Mouse (Mus musculus) neural tube, embryonic 15.5 days (tissue): ENCODE measurements around the gene Cd44. TPM values are rescaled to one million over a fixed set of nuclear protein-coding genes. Genes with fewer than 3 reads are reported as not detected.

ENCODE experiments used
- ATAC-seq: fragments of 200-750 bp; cut with Nextera tagmentation; 2 replicates; pipeline ENCODE4 v1.8.0; 2017; ENCODE audit warnings: mild to moderate bottlenecking, moderate TSS enrichment, moderate library complexity; ENCODE audit not compliant: low FRiP score
- H3K27ac ChIP-seq: fragments of 300-500 bp; sonication (generic); replicated peaks from 2 replicates; pipeline ENCODE4 v1.5.1; 2015; ENCODE audit warnings: mild to moderate bottlenecking, inconsistent platforms
- H3K27me3 ChIP-seq: fragments of 300-500 bp; sonication (generic); replicated peaks from 2 replicates; pipeline ENCODE4 v1.6.1; 2015; ENCODE audit warnings: inconsistent platforms
- H3K36me3 ChIP-seq: fragments of 300-500 bp; sonication (generic); 2 replicates; pipeline ENCODE4 v1.6.1; 2015; ENCODE audit warnings: inconsistent platforms
- H3K4me1 ChIP-seq: fragments of 300-500 bp; sonication (generic); 2 replicates; pipeline ENCODE4 v1.6.1; 2015; ENCODE audit warnings: inconsistent platforms
- H3K4me2 ChIP-seq: fragments of 300-500 bp; sonication (generic); 2 replicates; pipeline ENCODE4 v1.6.1; 2015; ENCODE audit warnings: inconsistent platforms, mild to moderate bottlenecking, moderate library complexity
- H3K4me3 ChIP-seq: fragments of 300-500 bp; sonication (generic); replicated peaks from 2 replicates; pipeline ENCODE4 v1.5.1; 2015; ENCODE audit warnings: mild to moderate bottlenecking, inconsistent platforms
- H3K9ac ChIP-seq: fragments of 300-500 bp; sonication (generic); replicated peaks from 2 replicates; pipeline ENCODE4 v1.6.1; 2015; ENCODE audit warnings: mild to moderate bottlenecking, inconsistent platforms
- H3K9me3 ChIP-seq: fragments of 300-500 bp; sonication (generic); replicated peaks from 2 replicates; pipeline ENCODE4 v1.6.1; 2016; ENCODE audit warnings: inconsistent platforms
- WGBS: fragments of 180-500 bp; shearing (Covaris S2); methylation state at CpG from one replicate; pipeline ENCODE4 v1.1.7; 2015; ENCODE audit warnings: mixed read lengths; 5-methylcytosine and 5-hydroxymethylcytosine counted together
- polyA plus RNA-seq: library from polyadenylated mRNA; unstranded; fragments of >200 nt; fragmentation: Nextera tagmentation; extraction: Ambion mirVana; gene quantifications from 2 replicates; pipeline ENCODE4 v1.2.1, GENCODE M21; 2015

Cd44 gene
- polyA plus RNA-seq, 1 experiment from 2014 or later = 6.9 TPM

DNA sequence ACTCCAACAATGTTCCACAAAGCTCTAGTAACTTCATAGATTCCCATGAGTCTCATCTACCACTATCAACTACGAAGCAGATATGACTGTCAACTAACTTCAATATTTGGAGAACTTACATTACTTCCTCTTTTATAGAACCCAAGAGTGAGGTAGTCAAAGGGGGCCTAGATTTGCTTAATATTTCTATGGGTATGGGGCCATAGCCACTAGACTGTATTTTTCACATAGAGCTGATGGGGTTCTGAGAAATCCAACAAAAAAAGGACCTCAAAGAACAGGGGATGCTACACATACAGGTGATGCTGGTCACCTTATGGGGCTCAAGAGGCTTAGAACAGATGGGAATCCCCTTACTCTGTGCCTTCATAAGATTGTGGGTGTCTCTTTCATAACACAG is 14.3 kb downstream of the Cd44 start:
- 95% methylated on average over 1 of the region's 1 CpGs for WGBS

DNA sequence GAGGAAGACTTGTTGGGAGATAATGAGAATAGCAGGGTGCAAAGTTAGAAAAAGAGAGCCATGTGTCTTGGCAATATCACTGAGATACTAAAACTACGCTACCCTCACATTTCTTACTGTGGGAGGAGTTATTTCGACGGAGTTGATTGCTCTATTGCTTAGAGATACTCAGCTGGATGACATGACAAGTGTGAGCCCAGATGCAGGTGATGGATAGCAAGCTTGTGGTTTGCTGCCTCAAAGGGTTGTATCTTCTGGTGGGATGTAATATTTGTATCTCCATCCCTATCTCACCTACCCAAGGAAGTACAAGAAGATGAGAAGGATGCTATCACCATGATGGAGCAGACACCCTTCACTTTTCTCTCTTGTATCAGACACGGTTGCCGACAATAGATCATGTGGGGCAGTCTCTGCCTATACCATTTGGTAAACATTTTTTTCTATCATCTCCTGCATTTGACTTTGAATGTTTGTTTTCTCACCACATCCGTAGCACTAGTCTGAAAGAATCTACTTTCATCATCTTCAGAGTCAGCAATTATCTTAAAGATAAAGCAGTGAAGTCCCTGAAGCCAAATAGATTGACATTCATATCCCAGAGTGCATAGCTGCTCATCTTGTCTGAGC is 15.0 kb downstream of the Cd44 start:
- H3K27me3 ChIP-seq = no peaks in the 10 kb centered on the region
- WGBS = 92% methylated on average over 6 of the region's 6 CpGs
- no peak for ATAC-seq

More for the DNA sequence above, 14.3 kb downstream of the Cd44 start:
- ATAC-seq = no peak
- Histone ChIP-seq H3K27me3 (no peaks in the 10 kb centered on the region), H3K27ac (no peak overlapping the region), H3K4me2 (no peak overlapping the region), H3K4me3 (no peak overlapping the region), H3K36me3 (no peaks in the 10 kb centered on the region), H3K4me1 (peaks cover 5% of the 10 kb centered on the region; the same call in 1 of the 2 replicates), H3K9me3 (no peaks in the 10 kb centered on the region), H3K9ac (no peak overlapping the region)

DNA sequence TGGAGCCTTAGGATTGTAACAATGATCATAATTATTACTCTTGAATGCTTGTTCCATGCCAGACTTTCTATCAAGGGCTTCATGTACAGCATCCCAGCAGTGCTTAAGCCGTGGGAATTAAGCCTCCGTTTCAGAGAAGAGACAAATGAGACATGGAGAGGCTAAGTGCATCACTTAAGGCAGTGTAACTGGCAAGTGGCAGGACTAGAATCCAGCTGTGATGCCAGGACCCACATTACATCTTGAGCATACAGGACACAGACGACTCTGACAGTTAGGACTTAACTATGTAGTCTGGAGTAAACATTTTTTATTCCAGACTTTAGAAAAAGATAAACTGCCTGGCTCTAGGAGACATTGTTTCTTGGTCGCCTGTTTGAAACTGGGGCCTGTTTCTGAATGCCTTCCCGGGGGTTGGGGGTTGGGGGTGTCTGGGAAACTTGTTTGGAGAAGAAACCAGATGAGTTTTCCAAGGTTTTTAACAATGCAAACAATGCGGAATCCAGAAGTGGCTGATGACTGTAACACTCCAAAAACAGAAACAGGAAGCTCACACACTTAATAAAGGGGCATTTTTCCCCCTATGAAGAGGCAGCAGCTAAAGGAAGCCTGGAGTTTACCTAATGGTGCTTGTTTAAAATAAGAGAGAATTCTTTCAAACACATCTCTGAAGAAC is 18.7 kb downstream of the Cd44 start:
- Histone ChIP-seq H3K4me2 (no peak overlapping the region), H3K27ac (no peak overlapping the region), H3K27me3 (no peaks in the 10 kb centered on the region), H3K9ac (no peak overlapping the region), H3K36me3 (no peaks in the 10 kb centered on the region), H3K4me1 (peaks cover 10% of the 10 kb centered on the region; the same call in 1 of the 2 replicates), H3K9me3 (no peaks in the 10 kb centered on the region), H3K4me3 (no peak overlapping the region)
- ATAC-seq = no peak
- 52% methylated on average over 6 of the region's 6 CpGs for WGBS

More for the DNA sequence above, 15.0 kb downstream of the Cd44 start:
- H3K4me3 ChIP-seq = no peak overlapping the region
- H3K27ac ChIP-seq = no peak overlapping the region
- H3K4me1 ChIP-seq = peaks cover 7% of the 10 kb centered on the region; the same call in 1 of the 2 replicates
- no peaks in the 10 kb centered on the region for H3K9me3 ChIP-seq
- H3K4me2 ChIP-seq = no peak overlapping the region
- H3K9ac ChIP-seq = no peak overlapping the region
- H3K36me3 ChIP-seq = no peaks in the 10 kb centered on the region

DNA sequence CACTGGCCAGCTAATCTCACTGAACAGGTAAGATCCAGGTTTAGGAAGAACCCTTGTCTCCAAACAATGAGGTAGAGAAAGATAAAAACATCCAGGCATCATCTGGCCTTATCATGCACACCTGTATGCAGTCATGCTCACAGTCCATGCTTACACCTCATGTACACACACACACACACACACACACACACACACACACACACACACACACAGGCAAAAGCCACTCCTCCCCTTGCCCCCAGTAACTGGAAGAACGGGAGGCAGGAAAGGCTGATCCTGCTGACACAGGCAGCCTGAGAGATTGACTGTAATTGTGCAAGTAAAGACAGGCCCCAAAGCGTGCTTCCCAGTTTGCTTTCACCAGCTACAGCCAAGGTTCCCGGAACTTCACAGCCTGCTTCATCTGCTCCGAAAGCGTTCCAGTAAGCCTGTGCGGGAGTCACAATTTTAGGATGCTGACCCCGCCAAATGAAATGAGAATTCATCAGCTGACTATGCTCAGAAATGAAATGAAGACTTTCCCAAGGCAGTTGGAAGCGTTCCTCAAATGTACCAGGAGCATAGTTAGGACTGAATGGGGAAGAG is 19.4 kb downstream of the Cd44 start:
- H3K27ac ChIP-seq = no peak overlapping the region
- H3K27me3 ChIP-seq = no peaks in the 10 kb centered on the region
- H3K9me3 ChIP-seq = no peaks in the 10 kb centered on the region
- no peak overlapping the region for H3K4me2 ChIP-seq
- no peaks in the 10 kb centered on the region for H3K36me3 ChIP-seq
- no peak for ATAC-seq
- peaks cover 10% of the 10 kb centered on the region; the same call in 1 of the 2 replicates for H3K4me1 ChIP-seq
- no peak overlapping the region for H3K9ac ChIP-seq
- WGBS = 69% methylated on average over 8 of the region's 8 CpGs
- H3K4me3 ChIP-seq = no peak overlapping the region

DNA sequence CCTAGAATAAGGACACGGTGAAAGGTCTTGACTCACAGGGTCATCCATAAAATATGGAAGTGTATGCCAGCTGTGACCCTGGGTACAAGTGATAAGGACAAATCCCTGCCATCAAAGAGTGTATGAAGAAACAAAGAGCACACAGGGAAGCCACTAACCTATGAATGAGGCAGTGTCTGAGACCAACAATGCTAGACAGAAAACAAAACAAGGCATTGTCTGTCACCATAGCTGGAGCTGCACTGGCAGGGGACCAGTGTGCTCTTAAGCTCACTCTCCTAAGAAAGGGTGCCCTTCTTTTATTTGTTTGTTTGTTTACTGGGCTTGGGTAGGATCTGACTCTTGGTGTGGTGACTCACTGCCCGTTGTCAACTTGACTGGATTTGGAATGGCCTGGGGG is 23.0 kb downstream of the Cd44 start:
- ATAC-seq = no peak
- Histone ChIP-seq H3K4me3 (no peak overlapping the region), H3K4me2 (no peak overlapping the region), H3K9ac (no peak overlapping the region), H3K27me3 (no peaks in the 10 kb centered on the region), H3K9me3 (no peaks in the 10 kb centered on the region), H3K4me1 (peaks cover 10% of the 10 kb centered on the region; the same call in 1 of the 2 replicates), H3K27ac (no peak overlapping the region), H3K36me3 (no peaks in the 10 kb centered on the region)
- 61% methylated on average over 2 of the region's 2 CpGs for WGBS

DNA sequence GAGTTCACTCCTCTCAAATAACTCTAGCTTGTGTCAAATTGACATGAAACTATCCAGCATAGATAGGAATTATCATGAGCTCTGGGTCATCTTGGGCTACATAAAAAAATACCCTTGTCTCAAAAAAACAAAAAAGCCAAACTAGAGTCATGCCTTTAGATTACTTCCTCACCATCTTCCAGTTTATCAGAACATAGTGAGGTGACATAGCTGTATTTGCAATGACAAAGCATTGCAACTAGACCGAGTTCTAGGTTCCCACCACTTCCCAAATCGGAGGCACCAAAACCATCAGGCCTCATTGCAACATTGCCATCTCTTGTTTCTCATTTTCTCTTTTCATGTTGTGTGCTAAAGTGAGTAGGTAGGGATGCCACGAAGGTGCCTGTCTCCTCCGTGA is 24.0 kb downstream of the Cd44 start:
- H3K4me2 ChIP-seq = no peak overlapping the region
- no peak overlapping the region for H3K4me3 ChIP-seq
- H3K36me3 ChIP-seq = no peaks in the 10 kb centered on the region
- ATAC-seq = no peak
- no peaks in the 10 kb centered on the region for H3K27me3 ChIP-seq
- H3K9ac ChIP-seq = no peak overlapping the region
- no peaks in the 10 kb centered on the region for H3K9me3 ChIP-seq
- 93% methylated on average over 4 of the region's 4 CpGs for WGBS
- H3K4me1 ChIP-seq = peaks cover 8% of the 10 kb centered on the region; the same call in 1 of the 2 replicates
- no peak overlapping the region for H3K27ac ChIP-seq

DNA sequence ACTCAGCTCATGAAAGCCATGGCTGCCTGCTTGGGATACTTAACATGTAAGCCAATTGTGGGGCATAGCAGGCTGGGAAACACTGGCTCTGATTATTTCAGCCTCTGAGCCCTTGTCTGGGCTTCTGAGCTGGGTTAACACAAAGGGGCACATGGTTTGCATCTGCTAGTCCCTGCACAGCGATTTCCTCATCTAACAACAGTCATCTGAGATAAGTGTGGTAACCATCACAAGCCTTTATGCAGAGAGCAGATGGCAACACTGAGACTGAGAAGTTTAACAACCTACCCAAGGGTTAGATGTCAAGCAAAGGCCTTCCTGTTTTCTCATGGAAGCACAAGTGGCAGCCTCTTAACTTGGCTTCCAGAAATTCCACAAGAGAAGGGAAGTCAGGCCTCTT is 25.3 kb downstream of the Cd44 start:
- ATAC-seq = no peak
- Histone ChIP-seq H3K27ac (no peak overlapping the region), H3K9me3 (no peaks in the 10 kb centered on the region), H3K9ac (no peak overlapping the region), H3K36me3 (no peaks in the 10 kb centered on the region), H3K4me2 (no peak overlapping the region), H3K27me3 (no peaks in the 10 kb centered on the region), H3K4me3 (no peak overlapping the region), H3K4me1 (0 out of 2 replicates have a peak, but pooled peaks cover 3% of the 10 kb centered on the region)
- WGBS = 67% methylated on average over 1 of the region's 1 CpGs

DNA sequence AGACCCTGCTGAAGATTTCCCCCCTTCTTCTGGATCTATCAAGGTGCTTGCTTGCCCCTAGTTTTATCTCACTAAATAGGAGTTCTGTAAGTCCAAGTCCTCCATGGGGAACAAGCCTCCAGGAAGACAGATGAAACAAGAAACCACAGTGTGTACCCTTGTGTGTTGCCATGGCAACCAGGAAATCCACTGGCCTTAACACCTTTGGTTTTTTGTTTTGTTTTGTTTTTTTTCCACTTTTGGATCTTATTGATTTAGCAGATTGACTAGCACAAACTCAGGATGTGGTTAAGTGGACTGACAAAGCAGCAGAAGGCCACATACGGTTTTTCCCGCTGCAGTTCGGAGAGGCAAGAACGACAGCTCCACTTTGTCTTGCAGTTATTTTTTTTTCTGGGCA is 27.6 kb downstream of the Cd44 start:
- Histone ChIP-seq H3K27me3 (no peaks in the 10 kb centered on the region), H3K27ac (no peak overlapping the region), H3K4me1 (no peaks in the 10 kb centered on the region), H3K36me3 (no peaks in the 10 kb centered on the region), H3K4me2 (no peak overlapping the region), H3K4me3 (no peak overlapping the region), H3K9ac (no peak overlapping the region), H3K9me3 (no peaks in the 10 kb centered on the region)
- 65% methylated on average over 4 of the region's 4 CpGs for WGBS
- no peak for ATAC-seq

DNA sequence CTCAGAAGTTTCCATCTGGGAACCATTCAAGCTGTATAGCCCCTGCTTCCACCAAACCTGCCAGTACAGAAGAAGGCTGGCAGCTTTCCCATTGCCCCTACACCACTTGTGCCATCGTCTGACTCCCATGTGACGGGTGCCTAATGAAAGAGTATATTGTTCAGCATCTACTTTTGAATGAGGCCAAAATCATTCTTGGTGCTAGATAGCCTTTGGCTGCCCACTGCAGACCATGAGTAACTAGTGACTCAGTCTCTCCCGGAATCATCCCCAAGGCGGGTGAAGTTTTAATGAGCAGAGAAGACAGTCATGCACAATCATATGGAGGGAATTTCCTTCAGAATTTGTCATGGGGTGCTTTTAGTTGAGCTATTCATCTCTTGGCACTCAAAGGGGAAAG is 28.3 kb downstream of the Cd44 start:
- Histone ChIP-seq H3K36me3 (no peaks in the 10 kb centered on the region), H3K27me3 (no peaks in the 10 kb centered on the region), H3K9ac (no peak overlapping the region), H3K27ac (no peak overlapping the region), H3K4me3 (no peak overlapping the region), H3K9me3 (no peaks in the 10 kb centered on the region), H3K4me2 (no peak overlapping the region), H3K4me1 (no peaks in the 10 kb centered on the region)
- ATAC-seq = no peak
- WGBS = 79% methylated on average over 4 of the region's 4 CpGs

DNA sequence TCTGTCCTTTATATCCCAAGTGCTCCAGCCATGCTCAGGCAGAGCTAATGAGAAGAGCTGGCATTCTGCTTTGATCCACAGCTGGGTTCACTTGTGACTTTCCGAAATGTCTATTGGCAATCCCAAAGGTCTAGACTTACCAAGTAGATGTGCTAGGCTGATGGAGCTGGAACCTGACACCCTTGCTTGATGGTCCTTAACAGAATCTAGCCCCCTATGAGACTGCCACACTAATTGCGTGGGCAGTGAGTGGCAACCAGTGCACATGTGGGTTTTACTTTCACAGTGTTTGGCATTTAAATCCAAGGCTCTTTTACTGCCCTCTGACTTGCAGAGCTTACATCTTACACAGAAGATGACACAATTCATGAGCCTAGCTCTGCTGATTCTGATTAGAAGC is 29.0 kb downstream of the Cd44 start:
- WGBS = 89% methylated on average over 2 of the region's 2 CpGs
- no peaks in the 10 kb centered on the region for H3K4me1 ChIP-seq
- H3K4me2 ChIP-seq = no peak overlapping the region
- ATAC-seq = no peak
- H3K36me3 ChIP-seq = no peaks in the 10 kb centered on the region
- H3K9me3 ChIP-seq = no peaks in the 10 kb centered on the region
- H3K9ac ChIP-seq = no peak overlapping the region
- H3K27ac ChIP-seq = no peak overlapping the region
- H3K4me3 ChIP-seq = no peak overlapping the region
- no peaks in the 10 kb centered on the region for H3K27me3 ChIP-seq

DNA sequence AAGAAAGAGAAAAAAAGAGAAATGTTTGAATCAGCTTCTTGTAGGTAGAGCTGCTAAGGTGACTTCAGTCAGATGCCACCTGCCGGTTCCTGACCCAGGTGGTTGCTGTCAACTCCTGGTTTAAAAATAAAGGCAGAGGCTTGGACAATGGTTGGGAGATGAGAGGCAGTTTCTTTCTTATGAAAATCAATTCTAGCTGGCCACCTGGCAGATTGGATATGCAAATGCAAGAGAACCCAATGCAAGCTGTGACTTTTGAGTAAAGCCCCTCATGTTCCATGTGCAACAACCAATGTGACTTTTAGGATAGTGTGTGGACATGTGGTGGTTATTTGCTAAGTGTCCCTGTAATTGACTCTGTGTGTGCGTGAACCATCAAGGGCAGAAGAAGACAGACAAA is 33.0 kb downstream of the Cd44 start:
- WGBS = 90% methylated on average over 2 of the region's 2 CpGs
- Histone ChIP-seq H3K4me3 (no peak overlapping the region), H3K9me3 (no peaks in the 10 kb centered on the region), H3K9ac (no peak overlapping the region), H3K36me3 (no peaks in the 10 kb centered on the region), H3K4me1 (no peaks in the 10 kb centered on the region), H3K4me2 (no peak overlapping the region), H3K27me3 (no peaks in the 10 kb centered on the region), H3K27ac (no peak overlapping the region)
- ATAC-seq = no peak
